Mouse (Mus musculus): ENCODE results near the gene Nat8f4. TPM values are rescaled to one million over a fixed set of nuclear protein-coding genes. Genes with fewer than 3 reads are reported as not detected.
"Not testable (repeated sequence)": the region's sequence is repeated elsewhere in the genome, so short reads cannot be mapped to it uniquely, and the experiment has no call there.

The Nat8f4 gene
- polyA plus RNA-seq, 1 experiment from 2014 or later = 2.3 TPM

GRCm38 (mm10) chr6:85884311-85884710, 20.4 kb downstream of the Nat8f4 start:
- 93% methylated on average over 1 of the region's 1 CpGs for WGBS (ENCODE audit: insufficient replicate concordance)
- ATAC-seq (replicated peaks; ENCODE audit: insufficient number of reproducible peaks, low FRiP score, low TSS enrichment) = no peak
- H3K4me2 ChIP-seq = no peak overlapping the region

GRCm38 (mm10) chr6:85883246-85883645, 21.4 kb downstream of the Nat8f4 start:
- not testable (repeated sequence) for H3K4me3 ChIP-seq (ENCODE audit: low read depth, low read length); H3K36me3 ChIP-seq (ENCODE audit: control insufficient read depth, insufficient read depth, low read length); H3K27ac ChIP-seq (ENCODE audit: low read depth, low read length); H3K4me1 ChIP-seq (ENCODE audit: control insufficient read depth, insufficient read depth, low read length); H3K27me3 ChIP-seq (ENCODE audit: control insufficient read depth, insufficient read depth, low read length); ATAC-seq (replicated peaks; ENCODE audit: insufficient number of reproducible peaks, low FRiP score, low TSS enrichment); H3K9me3 ChIP-seq (replicated peaks; ENCODE audit: control insufficient read depth, low read length); H3K4me2 ChIP-seq; H3K9ac ChIP-seq (ENCODE audit: low read depth, low read length)
- WGBS (ENCODE audit: insufficient replicate concordance) = 84% methylated on average over 9 of the region's 9 CpGs

More at GRCm38 (mm10) chr6:85884311-85884710, 20.4 kb downstream of the Nat8f4 start:
- Histone ChIP-seq H3K9me3 (replicated peaks; ENCODE audit: control insufficient read depth, low read length) (0 out of 2 replicates have a peak, but pooled peaks cover 10% of the 10 kb centered on the region), H3K36me3 (ENCODE audit: control insufficient read depth, insufficient read depth, low read length) (no peaks in the 10 kb centered on the region), H3K9ac (ENCODE audit: low read depth, low read length) (no peak overlapping the region), H3K4me3 (ENCODE audit: low read depth, low read length) (no peak overlapping the region), H3K27ac (ENCODE audit: low read depth, low read length) (no peak overlapping the region), H3K4me1 (ENCODE audit: control insufficient read depth, insufficient read depth, low read length) (no peaks in the 10 kb centered on the region), H3K27me3 (ENCODE audit: control insufficient read depth, insufficient read depth, low read length) (no peaks in the 10 kb centered on the region)

GRCm38 (mm10) chr6:85869006-85869405, 35.7 kb downstream of the Nat8f4 start, which contains the start of gene Nat8f2:
Gene Nat8f2, minus strand, starts transcription at chr6:85869158.
- H3K36me3 ChIP-seq (ENCODE audit: control insufficient read depth, insufficient read depth, low read length); H3K27ac ChIP-seq (ENCODE audit: low read depth, low read length); H3K27me3 ChIP-seq (ENCODE audit: control insufficient read depth, insufficient read depth, low read length); H3K9ac ChIP-seq (ENCODE audit: low read depth, low read length); H3K4me1 ChIP-seq (ENCODE audit: control insufficient read depth, insufficient read depth, low read length); ATAC-seq (replicated peaks; ENCODE audit: insufficient number of reproducible peaks, low FRiP score, low TSS enrichment); H3K9me3 ChIP-seq (replicated peaks; ENCODE audit: control insufficient read depth, low read length); H3K4me2 ChIP-seq; H3K4me3 ChIP-seq (ENCODE audit: low read depth, low read length): not testable (repeated sequence)
- WGBS (ENCODE audit: insufficient replicate concordance) = 90% methylated on average over 5 of the region's 5 CpGs

GRCm38 (mm10) chr6:85867726-85868690, 36.7 kb downstream of the Nat8f4 start:
- Histone ChIP-seq H3K4me2 (no peak overlapping the region), H3K36me3 (ENCODE audit: control insufficient read depth, insufficient read depth, low read length) (no peaks in the 10 kb centered on the region), H3K4me3 (ENCODE audit: low read depth, low read length) (no peak overlapping the region), H3K4me1 (ENCODE audit: control insufficient read depth, insufficient read depth, low read length) (no peaks in the 10 kb centered on the region), H3K27me3 (ENCODE audit: control insufficient read depth, insufficient read depth, low read length) (no peaks in the 10 kb centered on the region), H3K9ac (ENCODE audit: low read depth, low read length) (no peak overlapping the region), H3K9me3 (replicated peaks; ENCODE audit: control insufficient read depth, low read length) (no peaks in the 10 kb centered on the region), H3K27ac (ENCODE audit: low read depth, low read length) (no peak overlapping the region)
- WGBS (ENCODE audit: insufficient replicate concordance) = 68% methylated on average over 8 of the region's 8 CpGs
- no peak for ATAC-seq (replicated peaks; ENCODE audit: insufficient number of reproducible peaks, low FRiP score, low TSS enrichment)

- H3K9me3 ChIP-seq (replicated peaks; ENCODE audit: control insufficient read depth, low read length); ATAC-seq (replicated peaks; ENCODE audit: insufficient number of reproducible peaks, low FRiP score, low TSS enrichment); H3K27me3 ChIP-seq (ENCODE audit: control insufficient read depth, insufficient read depth, low read length); H3K36me3 ChIP-seq (ENCODE audit: control insufficient read depth, insufficient read depth, low read length); H3K27ac ChIP-seq (ENCODE audit: low read depth, low read length); H3K4me2 ChIP-seq; H3K9ac ChIP-seq (ENCODE audit: low read depth, low read length); H3K4me3 ChIP-seq (ENCODE audit: low read depth, low read length); H3K4me1 ChIP-seq (ENCODE audit: control insufficient read depth, insufficient read depth, low read length): not testable (repeated sequence)
- 45% methylated on average over 1 of the region's 1 CpGs for WGBS (ENCODE audit: insufficient replicate concordance)
Observed at GRCm38 (mm10) chr6:85866995-85867394, 37.7 kb downstream of the Nat8f4 start.

- WGBS (ENCODE audit: insufficient replicate concordance) = 81% methylated on average over 3 of the region's 3 CpGs
- not testable (repeated sequence) for H3K4me1 ChIP-seq (ENCODE audit: control insufficient read depth, insufficient read depth, low read length); H3K4me2 ChIP-seq; H3K9ac ChIP-seq (ENCODE audit: low read depth, low read length); H3K9me3 ChIP-seq (replicated peaks; ENCODE audit: control insufficient read depth, low read length); H3K36me3 ChIP-seq (ENCODE audit: control insufficient read depth, insufficient read depth, low read length); H3K27me3 ChIP-seq (ENCODE audit: control insufficient read depth, insufficient read depth, low read length); H3K27ac ChIP-seq (ENCODE audit: low read depth, low read length); H3K4me3 ChIP-seq (ENCODE audit: low read depth, low read length); ATAC-seq (replicated peaks; ENCODE audit: insufficient number of reproducible peaks, low FRiP score, low TSS enrichment)
Observed at GRCm38 (mm10) chr6:85866166-85866565, 38.5 kb downstream of the Nat8f4 start.

GRCm38 (mm10) chr6:85864900-85865639, 39.6 kb downstream of the Nat8f4 start:
- not testable (repeated sequence) for H3K9me3 ChIP-seq (replicated peaks; ENCODE audit: control insufficient read depth, low read length); H3K4me2 ChIP-seq; H3K4me3 ChIP-seq (ENCODE audit: low read depth, low read length); H3K4me1 ChIP-seq (ENCODE audit: control insufficient read depth, insufficient read depth, low read length); H3K9ac ChIP-seq (ENCODE audit: low read depth, low read length); H3K36me3 ChIP-seq (ENCODE audit: control insufficient read depth, insufficient read depth, low read length); ATAC-seq (replicated peaks; ENCODE audit: insufficient number of reproducible peaks, low FRiP score, low TSS enrichment); H3K27ac ChIP-seq (ENCODE audit: low read depth, low read length); H3K27me3 ChIP-seq (ENCODE audit: control insufficient read depth, insufficient read depth, low read length)
- WGBS (ENCODE audit: insufficient replicate concordance) = 68% methylated on average over 5 of the region's 7 CpGs

GRCm38 (mm10) chr6:85863840-85864239, 40.8 kb downstream of the Nat8f4 start:
- Histone ChIP-seq H3K4me2 (no peak overlapping the region), H3K9me3 (replicated peaks; ENCODE audit: control insufficient read depth, low read length) (no peaks in the 10 kb centered on the region), H3K36me3 (ENCODE audit: control insufficient read depth, insufficient read depth, low read length) (no peaks in the 10 kb centered on the region), H3K4me1 (ENCODE audit: control insufficient read depth, insufficient read depth, low read length) (no peaks in the 10 kb centered on the region), H3K27ac (ENCODE audit: low read depth, low read length) (no peak overlapping the region), H3K27me3 (ENCODE audit: control insufficient read depth, insufficient read depth, low read length) (no peaks in the 10 kb centered on the region), H3K9ac (ENCODE audit: low read depth, low read length) (no peak overlapping the region), H3K4me3 (ENCODE audit: low read depth, low read length) (no peak overlapping the region)
- no peak for ATAC-seq (replicated peaks; ENCODE audit: insufficient number of reproducible peaks, low FRiP score, low TSS enrichment)
- WGBS (ENCODE audit: insufficient replicate concordance) = 80% methylated on average over 2 of the region's 2 CpGs
